Mouse (Mus musculus) urinary bladder, postnatal 10 days (tissue): ENCODE data around the gene Selenoh.

Experiments used
- DNase-seq: peaks from one replicate; pipeline ENCODE4 v3.0.0; 2022; ENCODE audit warnings: low spot score

Selenoh gene

DNA sequence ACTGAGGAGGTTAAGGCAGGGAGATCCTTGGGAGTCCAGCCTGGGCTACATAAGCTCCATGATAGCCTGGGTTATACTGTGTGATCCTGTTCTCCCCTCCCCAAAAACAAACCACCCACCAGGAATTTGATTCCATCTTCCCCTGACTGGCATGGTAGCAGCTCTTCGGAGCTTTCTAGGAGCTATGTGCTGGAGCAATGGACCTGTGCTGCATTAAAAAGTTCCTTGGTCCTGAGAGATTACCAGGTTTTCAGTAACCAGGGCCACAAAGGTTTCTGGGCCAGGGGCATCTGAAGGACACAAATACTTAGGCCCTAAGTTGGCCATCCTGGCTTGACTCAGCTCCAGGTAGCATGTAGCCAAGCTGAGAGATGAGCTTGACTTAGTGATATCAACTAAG lies 38.6 kb downstream of the Selenoh start:
- no peak for DNase-seq

DNA sequence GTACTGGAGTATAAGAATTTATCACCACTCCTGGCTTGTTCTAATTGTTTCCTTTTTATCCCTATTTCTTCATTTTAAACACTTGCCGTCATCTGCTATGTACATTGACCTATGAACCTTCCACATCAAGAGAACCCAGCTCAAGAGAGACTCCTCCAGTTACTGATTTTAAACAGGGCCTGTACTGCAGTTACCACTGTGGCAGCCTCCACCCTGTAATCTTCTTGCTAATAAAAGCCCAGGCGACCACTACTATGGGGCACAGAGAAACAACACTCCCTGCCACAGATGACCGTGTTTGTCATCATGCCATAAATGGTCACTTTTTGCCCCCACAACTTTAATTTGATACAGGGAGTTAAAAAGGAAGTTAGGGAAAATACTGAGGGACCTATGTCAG lies 43.5 kb downstream of the Selenoh start:
- DNase-seq = no peak

DNA sequence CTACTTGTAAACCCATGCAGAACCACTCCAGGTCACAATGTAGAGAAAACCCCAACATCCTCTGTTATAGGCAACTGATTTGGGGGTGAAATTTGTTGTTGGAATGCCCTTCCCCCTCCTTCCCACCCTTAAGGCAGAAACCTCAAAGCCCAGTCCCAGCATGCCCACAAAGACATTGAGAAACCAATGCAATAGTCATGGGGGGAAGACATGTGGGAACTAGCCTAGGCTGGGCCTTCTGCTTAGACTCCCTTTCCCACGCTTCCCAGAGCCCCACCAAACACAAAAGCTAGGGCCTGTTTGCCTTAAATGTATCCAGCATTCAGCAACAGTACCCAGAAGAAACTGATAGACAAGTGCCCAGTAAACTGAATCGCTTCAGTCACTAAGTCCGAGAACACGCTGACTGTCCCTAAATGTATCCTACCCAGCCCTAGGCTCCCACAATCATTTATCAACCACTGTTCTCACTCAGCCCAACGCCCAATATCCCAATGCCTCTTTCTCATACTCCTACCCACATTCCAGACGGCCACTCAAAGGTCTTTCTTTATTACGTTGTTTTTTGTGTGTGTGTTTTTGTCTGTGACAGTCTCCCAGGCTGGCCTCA lies 44.1 kb downstream of the Selenoh start:
- DNase-seq = no peak

DNA sequence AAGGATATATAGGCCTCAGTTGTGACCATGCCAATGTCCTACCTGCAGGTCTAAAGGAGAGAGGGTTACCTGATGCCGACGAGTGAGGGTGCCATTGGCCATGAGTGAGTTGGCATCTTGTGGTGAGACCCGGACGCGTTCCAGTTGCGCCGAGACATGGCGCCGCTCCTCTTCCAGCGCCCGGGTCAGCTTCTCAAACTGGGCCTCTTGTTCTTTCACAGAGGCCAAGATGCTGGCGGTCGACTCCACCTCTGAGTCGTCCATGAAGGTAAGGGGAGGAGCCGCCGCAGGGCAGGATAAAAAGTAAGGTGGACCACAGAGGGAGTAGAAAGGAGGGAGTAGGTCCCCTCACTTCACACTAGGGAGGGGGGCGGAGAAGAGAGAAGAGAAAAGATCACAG lies 46.4 kb downstream of the Selenoh start:
- DNase-seq = no peak

DNA sequence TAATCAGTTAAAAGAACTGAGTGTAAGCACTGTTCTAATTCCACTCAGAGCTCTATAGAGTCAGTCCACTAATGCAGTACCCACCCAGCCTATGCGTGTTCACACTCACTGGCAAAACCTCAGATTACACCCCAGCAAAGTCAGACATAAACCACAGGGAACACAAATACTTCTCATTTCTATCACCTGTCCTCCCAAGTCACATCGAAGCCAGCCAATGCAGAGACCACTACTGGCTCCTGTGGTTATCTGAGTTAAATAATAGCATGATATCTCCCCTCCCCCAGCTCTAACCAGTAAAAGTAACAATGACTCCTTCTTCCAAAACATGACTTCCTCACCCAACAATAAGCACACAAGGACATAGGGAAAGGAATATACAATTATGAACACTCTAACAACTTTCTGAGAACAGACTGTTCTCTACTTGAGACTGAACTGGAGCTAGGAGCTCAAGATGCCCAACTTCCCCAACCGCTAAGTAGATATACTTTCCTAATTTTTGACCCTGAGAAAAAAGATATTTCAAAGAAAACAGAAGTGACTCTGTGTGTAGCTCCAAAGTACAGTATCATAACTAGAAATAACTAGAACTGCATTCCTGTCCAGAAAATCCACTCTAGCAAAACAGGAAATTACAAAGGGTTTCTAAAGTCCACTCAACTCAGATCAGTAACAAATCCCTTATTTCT lies 47.0 kb downstream of the Selenoh start:
- DNase-seq = no peak

DNA sequence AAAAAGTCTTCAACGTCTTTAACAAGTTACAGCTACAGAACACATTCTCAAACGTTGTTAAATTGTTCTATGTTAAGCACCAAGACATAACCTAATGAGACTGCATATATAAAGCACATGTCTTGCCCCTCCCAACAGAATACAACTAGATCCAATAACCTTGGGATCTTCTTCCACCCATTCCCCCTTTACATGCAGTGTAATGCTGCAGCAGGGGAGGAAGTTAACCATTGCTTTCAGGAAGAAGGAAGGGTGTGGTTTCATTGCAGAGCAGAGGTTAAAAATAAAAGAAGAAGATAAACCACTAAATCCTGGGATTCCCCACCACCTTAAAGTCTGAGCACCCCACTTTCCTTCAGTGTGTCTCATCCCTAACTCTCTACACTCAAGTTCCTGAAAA lies 47.9 kb downstream of the Selenoh start:
- DNase-seq = no peak

DNA sequence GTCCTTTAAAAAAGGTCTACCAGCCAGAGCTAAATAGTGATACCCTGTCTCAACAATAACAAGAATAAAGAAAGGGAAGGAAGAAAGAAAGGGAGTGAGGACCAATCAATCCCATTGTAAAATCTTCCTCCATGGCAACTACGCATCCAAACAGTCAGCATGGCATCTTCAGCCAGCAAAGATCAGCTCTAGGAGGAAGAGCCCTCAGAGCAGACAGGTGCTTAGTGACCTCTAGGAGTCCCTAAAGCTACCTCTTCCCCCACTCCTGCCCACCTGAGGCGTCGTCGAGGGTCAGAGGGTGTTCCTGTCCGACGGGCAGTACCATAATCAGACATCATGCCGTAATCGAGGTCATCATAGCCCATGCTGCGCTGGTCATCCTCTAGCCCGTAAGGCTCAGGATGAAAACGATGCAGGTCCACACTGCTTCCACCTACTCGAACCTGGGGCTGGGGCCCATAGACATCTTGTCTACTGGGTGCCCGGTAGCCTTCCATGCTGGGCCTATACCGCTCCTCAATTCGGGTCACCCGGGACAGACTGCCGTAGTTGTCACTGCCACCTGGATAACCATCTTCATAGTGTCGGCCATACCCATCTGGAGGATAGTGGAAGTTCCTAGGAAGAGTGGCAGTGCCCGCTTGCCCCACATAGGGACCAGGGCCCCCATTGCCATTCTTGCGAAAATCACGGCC lies 50.8 kb downstream of the Selenoh start:
- DNase-seq = no peak
